Mouse (Mus musculus): ENCODE data around the gene Fam172a.

DNA sequence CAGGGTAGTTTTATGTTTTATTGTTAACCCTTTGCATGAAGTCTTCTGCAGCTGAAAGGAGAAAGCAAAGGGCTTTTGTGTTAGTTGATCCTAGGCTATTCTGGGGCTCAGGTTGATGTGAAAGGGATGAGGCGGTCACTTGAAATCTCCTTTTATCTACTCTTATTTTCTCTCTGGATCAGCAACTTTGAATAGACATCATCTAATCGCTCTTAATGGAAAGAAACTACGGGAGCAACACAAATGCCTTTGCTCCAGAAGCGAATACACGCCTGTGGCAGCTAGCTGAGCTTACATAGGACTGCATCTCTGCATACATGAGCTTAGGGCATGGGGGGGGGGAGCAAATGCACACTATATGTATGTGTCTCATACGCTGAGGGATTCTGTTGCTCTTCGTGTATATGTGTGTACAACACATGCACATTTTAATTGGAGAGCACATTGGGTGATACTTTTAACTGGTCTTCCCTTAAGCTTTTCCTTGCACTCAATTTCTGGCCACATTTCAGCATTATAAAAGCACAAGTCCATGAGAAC is 505.1 kb downstream of the Fam172a start:
- TF ChIP-seq CTCF (IDR thresholded peaks at IDR 0.05) (no peak), POLR2A (IDR thresholded peaks at IDR 0.05; ENCODE audit: insufficient read depth, low read depth, low read length) (no peak), EP300 (IDR thresholded peaks at IDR 0.05; ENCODE audit: insufficient read depth, low read depth, low read length) (no peak)

Measured in heart, adult 2 months (tissue).